Mouse (Mus musculus) bone marrow macrophage, adult 2 months (primary cell): ENCODE data around the gene Jph3. TPM values are rescaled to one million over a fixed set of nuclear protein-coding genes. Genes with fewer than 3 reads are reported as not detected.

Experiments used
- H3K27ac ChIP-seq: 2 replicates; pipeline ENCODE4 v1.5.1; 2012; ENCODE audit warnings: low read depth, low read length; ENCODE audit not compliant: insufficient read depth
- H3K4me1 ChIP-seq: 2 replicates; pipeline ENCODE4 v1.6.1; 2012; ENCODE audit warnings: low read length; ENCODE audit not compliant: control insufficient read depth, insufficient read depth
- H3K4me3 ChIP-seq: 2 replicates; pipeline ENCODE4 v1.5.1; 2012; ENCODE audit warnings: mild to moderate bottlenecking, low read length, moderate library complexity; ENCODE audit not compliant: insufficient read depth
- CTCF ChIP-seq: IDR thresholded peaks from 2 replicates; pipeline ENCODE4 v1.5.1; 2012; ENCODE audit warnings: low read depth, mild to moderate bottlenecking, low read length, moderate library complexity
- POLR2A ChIP-seq: IDR thresholded peaks from 2 replicates; pipeline ENCODE4 v1.6.1; 2012; ENCODE audit warnings: mild to moderate bottlenecking, low read depth, low read length, borderline replicate concordance
- polyA plus RNA-seq: library from polyadenylated mRNA; stranded (reverse); fragments of >200 nt; gene quantifications from 2 replicates; pipeline ENCODE4 v1.2.4, GENCODE M21; 2012; ENCODE audit not compliant: missing spikeins, insufficient read depth, insufficient read length

Jph3 gene
- not detected in 2 replicates for polyA plus RNA-seq

DNA sequence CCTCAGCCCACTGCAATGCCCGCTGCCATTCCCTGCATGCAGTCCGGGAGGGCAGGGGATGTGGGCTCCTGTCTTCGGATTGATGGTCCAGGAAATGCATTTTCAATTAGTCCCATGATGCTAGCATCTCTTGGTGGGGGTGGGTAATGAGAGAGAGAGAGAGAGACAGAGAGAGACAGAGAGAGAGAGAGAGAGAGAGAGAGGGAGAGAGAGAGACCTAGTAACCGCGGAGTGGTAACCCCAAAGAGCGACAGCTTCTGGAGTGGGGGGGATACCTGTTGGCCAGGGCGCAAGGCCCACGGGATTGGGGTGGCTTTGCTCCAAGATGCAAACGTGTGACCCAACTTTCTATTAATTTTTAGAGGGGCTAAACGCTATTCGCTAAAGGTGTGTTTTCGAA lies at the start of gene Jph3:
Gene Jph3, plus strand, starts transcription at position 301 of the 400 bp plus-strand sequence.
- Histone ChIP-seq H3K4me1 (no peaks in the 10 kb centered on the region), H3K27ac (no peak within 1 kb of the TSS), H3K4me3 (no peak within 1 kb of the TSS)
- TF ChIP-seq CTCF, result no peak
- TF ChIP-seq POLR2A, result no peak

DNA sequence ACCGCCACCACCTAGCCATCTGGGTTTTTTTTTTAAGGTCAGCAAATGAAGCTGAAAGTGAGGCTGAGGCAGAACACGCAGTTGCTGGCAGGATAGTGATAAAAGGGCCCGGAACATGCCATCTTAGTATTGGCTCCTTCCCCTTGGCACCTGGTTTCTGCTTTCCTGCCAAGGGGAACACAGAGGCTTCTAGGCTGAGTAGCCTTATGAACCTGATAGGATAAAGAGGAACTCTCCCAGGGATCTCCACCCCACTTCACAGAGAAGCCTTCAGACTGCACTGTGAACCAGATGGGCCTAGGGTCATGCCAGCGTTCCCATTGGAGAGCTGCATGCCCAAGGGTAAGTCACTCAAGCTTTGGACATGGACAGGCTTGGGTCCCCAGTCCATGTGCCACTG lies 48.5 kb upstream of the Jph3 start:
- H3K4me1 ChIP-seq, result peaks cover 3% of the 10 kb centered on the region
- H3K4me3 ChIP-seq, result no peak overlapping the region
- TF ChIP-seq POLR2A, result no peak
- no peak for TF ChIP-seq CTCF
- no peak overlapping the region for H3K27ac ChIP-seq

DNA sequence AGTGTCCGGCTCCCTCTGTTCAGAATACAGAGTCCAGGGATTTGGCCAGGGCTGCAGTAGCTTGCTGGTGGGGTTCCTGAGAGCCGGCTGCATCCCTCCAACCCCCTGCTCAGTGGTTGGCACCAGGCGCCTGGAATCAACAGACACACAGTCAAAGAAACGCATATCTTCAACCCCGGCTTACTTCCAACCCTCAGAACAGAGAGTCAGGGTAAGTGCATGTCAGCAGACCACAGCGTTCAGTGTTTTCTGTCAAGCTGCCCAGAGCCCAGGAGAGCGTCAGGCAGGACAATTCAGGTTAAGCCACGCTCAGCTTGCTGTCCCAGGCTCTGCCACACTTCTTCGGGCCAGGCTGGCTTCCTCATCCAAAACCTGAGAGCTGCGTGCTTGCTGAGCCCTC lies 48.0 kb upstream of the Jph3 start:
- Histone ChIP-seq H3K4me1 (peaks cover 3% of the 10 kb centered on the region), H3K27ac (no peak overlapping the region), H3K4me3 (no peak overlapping the region)
- TF ChIP-seq POLR2A, result no peak
- no peak for TF ChIP-seq CTCF

DNA sequence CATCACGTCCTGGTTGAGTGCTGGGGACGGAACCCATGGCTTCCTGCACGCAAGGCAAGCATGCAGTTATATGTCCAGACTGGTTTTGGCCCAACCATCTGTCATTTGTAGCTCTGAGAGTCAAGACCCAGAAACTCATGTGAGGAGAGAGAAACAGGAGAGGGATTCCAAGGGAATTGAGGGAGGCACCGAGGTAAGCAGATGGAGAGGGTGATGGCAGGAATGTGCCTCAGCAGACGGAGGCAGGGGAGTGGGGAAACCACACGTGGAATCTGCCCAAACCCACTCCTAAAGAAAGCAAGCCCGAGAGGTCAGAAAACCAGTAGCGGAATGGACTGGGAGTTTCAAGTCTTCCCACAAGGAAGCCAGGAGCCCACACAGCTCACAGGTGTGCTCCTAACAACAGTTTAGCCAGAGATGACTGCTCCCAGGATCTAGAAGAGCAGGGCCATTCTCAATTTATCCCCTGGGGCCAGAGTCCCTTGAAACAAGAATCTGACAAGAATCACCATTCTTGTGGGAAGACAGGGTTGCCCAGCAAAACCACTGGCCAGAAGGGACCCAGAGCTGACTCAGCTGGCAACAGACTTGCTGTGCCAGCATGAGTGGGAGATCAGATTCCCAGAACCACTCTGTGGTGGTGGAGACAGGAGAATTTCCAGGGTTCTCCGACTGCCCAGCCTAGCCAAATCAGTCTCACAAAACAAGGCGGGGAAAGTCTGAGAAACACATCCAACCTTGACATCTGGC lies 46.2 kb upstream of the Jph3 start:
- no peak for TF ChIP-seq POLR2A
- no peak for TF ChIP-seq CTCF
- H3K4me3 ChIP-seq, result no peak overlapping the region

DNA sequence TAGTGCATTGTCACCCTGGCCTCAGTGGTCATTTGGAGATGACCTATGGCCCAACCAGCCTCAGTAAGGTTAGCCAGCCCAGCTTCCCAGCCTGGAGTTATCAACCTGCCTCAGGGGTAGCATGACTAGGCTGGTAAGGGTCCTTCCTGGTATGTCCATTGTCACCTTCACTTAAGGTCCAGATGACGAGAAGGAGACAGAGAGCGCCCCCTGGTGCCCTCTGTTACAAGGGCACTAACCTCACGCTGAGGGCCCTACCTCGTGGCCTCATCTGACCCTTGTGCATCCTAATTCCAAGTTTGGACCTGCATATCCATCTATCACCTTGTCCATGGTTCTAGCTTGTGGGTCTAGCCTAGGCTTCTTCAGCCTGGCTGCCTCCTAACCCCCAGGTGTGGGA lies 44.0 kb upstream of the Jph3 start:
- no peak for TF ChIP-seq POLR2A
- peak; percentile 82 for TF ChIP-seq CTCF

More for the DNA sequence above, 46.2 kb upstream of the Jph3 start:
- Histone ChIP-seq H3K27ac (no peak overlapping the region), H3K4me1 (no peaks in the 10 kb centered on the region)

DNA sequence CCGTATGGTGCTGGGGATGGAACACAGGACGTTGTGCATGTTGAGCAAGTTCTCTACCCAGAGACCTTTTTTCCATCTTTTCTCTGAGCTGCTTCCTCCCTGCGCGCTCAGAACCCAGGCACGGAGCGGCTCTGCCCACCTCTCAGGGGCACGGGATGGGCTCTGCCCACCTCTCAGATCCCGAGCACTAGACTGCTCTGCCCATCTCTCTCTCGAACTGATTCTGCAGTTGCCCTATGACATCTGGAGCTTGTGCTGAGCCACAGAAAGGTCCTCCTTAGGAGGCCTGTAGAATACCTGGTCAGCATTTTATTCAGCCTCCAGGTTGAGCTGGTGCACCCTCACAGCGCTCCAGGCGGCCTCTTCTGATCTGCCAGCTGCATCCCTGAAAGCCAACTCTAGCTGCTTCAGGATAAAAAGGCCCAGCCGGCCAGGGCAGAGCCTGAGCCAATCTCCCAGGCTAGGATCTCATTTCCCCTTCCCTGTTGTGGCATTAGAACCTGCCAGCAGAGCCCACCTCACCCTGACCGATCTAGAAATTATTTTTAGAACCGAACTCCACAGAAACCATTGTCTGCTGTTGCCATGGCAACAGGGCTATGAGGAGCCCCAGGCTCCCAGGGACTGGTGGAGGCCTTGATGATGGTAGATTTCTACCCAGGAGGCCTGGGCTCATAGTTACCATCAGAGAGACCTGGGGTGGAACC lies 41.8 kb upstream of the Jph3 start:
- Histone ChIP-seq H3K4me3 (no peak overlapping the region), H3K4me1 (no peaks in the 10 kb centered on the region), H3K27ac (no peak overlapping the region)
- no peak for TF ChIP-seq POLR2A
- TF ChIP-seq CTCF, result no peak

More for the DNA sequence above, 44.0 kb upstream of the Jph3 start:
- Histone ChIP-seq H3K4me1 (no peaks in the 10 kb centered on the region), H3K4me3 (no peak overlapping the region), H3K27ac (no peak overlapping the region)

DNA sequence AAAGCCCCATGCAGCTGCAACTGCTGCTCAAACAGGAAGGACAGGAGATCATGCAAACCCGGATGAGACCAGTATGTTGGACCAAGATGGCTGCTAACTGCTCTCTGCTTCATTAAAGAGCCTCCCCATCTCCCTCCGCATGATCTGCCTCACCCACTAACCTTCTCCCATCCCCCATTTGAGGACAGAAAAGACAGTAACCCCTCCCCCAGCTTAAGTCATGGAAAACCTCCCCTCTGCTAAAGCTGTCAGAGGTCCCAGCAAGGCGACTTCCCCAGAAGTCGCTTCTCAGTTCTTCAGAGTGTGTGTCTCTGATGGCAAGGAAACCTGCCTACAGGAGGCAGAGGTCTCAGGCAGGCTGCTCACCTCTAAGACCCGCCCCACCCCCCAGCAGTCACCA lies 40.9 kb upstream of the Jph3 start:
- TF ChIP-seq CTCF, result no peak
- no peak for TF ChIP-seq POLR2A
- H3K4me1 ChIP-seq, result no peaks in the 10 kb centered on the region
- no peak overlapping the region for H3K27ac ChIP-seq
- no peak overlapping the region for H3K4me3 ChIP-seq

DNA sequence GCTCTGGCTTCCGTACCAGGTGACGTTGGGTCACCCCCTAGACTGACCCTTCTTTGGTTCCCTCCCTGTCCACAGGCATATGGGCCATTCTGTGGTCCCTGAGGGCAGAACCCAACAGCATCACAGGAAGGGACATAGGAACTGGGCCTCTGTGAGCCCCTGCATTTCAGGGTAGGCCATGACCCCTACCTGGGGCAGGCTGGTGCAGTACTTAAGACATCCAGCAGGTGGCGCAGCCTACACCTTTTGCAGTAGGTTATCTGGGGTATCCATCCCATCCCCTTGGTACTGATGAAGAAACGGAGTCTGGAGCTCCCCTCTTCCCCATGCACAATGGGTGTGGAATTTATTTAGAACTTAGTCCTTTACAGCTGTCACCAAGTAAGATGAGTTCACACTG lies 35.0 kb upstream of the Jph3 start:
- TF ChIP-seq POLR2A, result no peak
- peak; percentile 89 for TF ChIP-seq CTCF
- Histone ChIP-seq H3K4me3 (no peak overlapping the region), H3K4me1 (peaks cover 20% of the 10 kb centered on the region), H3K27ac (no peak overlapping the region)

DNA sequence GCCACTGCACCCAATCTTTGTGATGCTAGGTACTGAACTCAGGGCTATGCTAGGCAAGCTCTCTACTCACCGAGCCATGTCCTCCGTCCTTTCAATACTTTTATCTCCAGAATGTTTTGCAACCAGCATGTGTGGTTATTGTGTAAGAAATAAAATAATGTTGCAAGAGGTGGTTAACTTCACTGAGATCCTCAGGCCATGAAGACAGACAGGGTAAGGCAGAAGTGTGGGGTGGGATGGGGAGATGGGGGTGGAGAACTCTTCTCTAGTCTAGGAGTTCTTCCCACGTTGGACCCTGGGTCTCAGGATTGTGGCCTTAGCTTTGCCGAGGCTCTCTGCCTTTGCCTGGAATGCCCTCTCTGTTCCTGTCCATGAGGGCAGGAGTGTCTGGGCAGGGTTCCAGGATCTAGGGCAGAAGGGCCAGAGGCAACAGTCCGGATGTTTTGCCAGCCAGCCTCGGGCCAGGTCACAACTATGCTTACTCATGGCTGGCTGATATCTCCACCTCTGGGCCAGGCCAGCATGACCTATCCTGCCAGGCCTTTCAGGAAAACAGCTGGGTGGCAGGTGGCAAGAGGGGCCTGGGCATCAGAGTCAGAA lies 33.7 kb upstream of the Jph3 start:
- Histone ChIP-seq H3K4me1 (peaks cover 20% of the 10 kb centered on the region), H3K4me3 (no peak overlapping the region), H3K27ac (peak overlapping the region; percentile 62)
- TF ChIP-seq CTCF, result no peak
- no peak for TF ChIP-seq POLR2A
